Comparison of ENCODE assay signal across 11 mouse cellular contexts in genomic region chr16:57671637-57672036, GRCm38 (mm10).
"Had no signal": no experiment of that assay in that cellular context is flagged by ENCODE, and none has a peak within 500 bp of the region (broad histone marks: within the 10 kb centered on the region; RNA-seq: fewer than 3 reads in every experiment).

No protein-coding gene starts in this region.

- H3K27me3 ChIP-seq: limb, embryonic 12.5 days; midbrain, embryonic 12.5 days; neural tube, embryonic 15.5 days had no signal

- H3K4me2 ChIP-seq: limb, embryonic 12.5 days; midbrain, embryonic 12.5 days; neural tube, embryonic 15.5 days had no signal

- H3K9me3 ChIP-seq: limb, embryonic 12.5 days; midbrain, embryonic 12.5 days; neural tube, embryonic 15.5 days had no signal

- H3K4me3 ChIP-seq: layer of hippocampus, adult 2 months; limb, embryonic 12.5 days; midbrain, embryonic 12.5 days; neural tube, embryonic 15.5 days had no signal

- DNase-seq: kidney, postnatal 10 days; kidney, postnatal 4 days; liver; lung, adult 18-20 months; thymus, adult 18-20 months; thymus, postnatal 14 days had no signal

- H3K9ac ChIP-seq: limb, embryonic 12.5 days; liver, embryonic 14.5 days; midbrain, embryonic 12.5 days; neural tube, embryonic 15.5 days had no signal

- H3K36me3 ChIP-seq: limb, embryonic 12.5 days; midbrain, embryonic 12.5 days; neural tube, embryonic 15.5 days had no signal

- H3K27ac ChIP-seq: layer of hippocampus, adult 2 months; limb, embryonic 12.5 days; liver, embryonic 14.5 days; midbrain, embryonic 12.5 days; neural tube, embryonic 15.5 days had no signal

- H3K4me1 ChIP-seq: midbrain, embryonic 12.5 days; neural tube, embryonic 15.5 days had no signal
